Mouse (Mus musculus) cerebellum, adult 2 months (tissue): Measurements from ENCODE around the gene Rassf1.

Experiments
- CTCF ChIP-seq: fragments of 200-500 bp; IDR thresholded peaks from 2 replicates; pipeline ENCODE4 v1.5.1; 2011; ENCODE audit warnings: low read depth, mild to moderate bottlenecking, control low read depth, low read length, moderate library complexity, borderline replicate concordance; ENCODE audit not compliant: insufficient read depth
- POLR2A ChIP-seq: fragments of 200-500 bp; IDR thresholded peaks from 2 replicates; pipeline ENCODE4 v1.6.1; 2011; ENCODE audit warnings: low read length, control low read depth, borderline replicate concordance; ENCODE audit not compliant: insufficient read depth

- TF ChIP-seq CTCF: no peak
- TF ChIP-seq POLR2A: no peak
These were observed 2.4 kb downstream of the Rassf1 start for GRCm38 (mm10) chr9:107553541-107554318.
